Mouse (Mus musculus) adrenal gland, adult (tissue): ENCODE measurements at regions not wholly inside any gene's neighbourhood (a gene's known extent, or its start where the extent isn't known, plus 50 kb on each side); places are given as distances from the start of the nearest gene placed in this dataset.

Source experiments
- DNase-seq, 2 experiments: peaks; one replicate each; pipeline ENCODE4 v3.0.0; 2022 to 2023; ENCODE audit warnings: low spot score in 1 of 2; ENCODE audit not compliant: inconsistent age in 2 of 2

GRCm38 (mm10) chr16:31592973-31593683 is 70.1 kb upstream of the Dlg1 start:
- peak; percentile 84 to 94 for DNase-seq

- DNase-seq, result no peak
Observed at GRCm38 (mm10) chr16:31597965-31598364, 65.3 kb upstream of the Dlg1 start.

GRCm38 (mm10) chr16:31598409-31598988 is 64.7 kb upstream of the Dlg1 start:
- DNase-seq, result no peak

- no peak for DNase-seq
Observed at GRCm38 (mm10) chr16:31598989-31599421, 64.2 kb upstream of the Dlg1 start.

- peak; percentile 80 to 88 for DNase-seq
Observed at GRCm38 (mm10) chr16:31601278-31601677, 62.0 kb upstream of the Dlg1 start.

GRCm38 (mm10) chr16:31603185-31603584 is 60.1 kb upstream of the Dlg1 start:
- no peak for DNase-seq

- DNase-seq, result peak in 1 of 2 experiments; percentile 72
Observed at GRCm38 (mm10) chr16:31606389-31607177, 56.7 kb upstream of the Dlg1 start.

- no peak for DNase-seq
Observed at GRCm38 (mm10) chr16:31608964-31609363, 54.3 kb upstream of the Dlg1 start.

GRCm38 (mm10) chr16:31609394-31610172 is 53.7 kb upstream of the Dlg1 start:
- no peak for DNase-seq
